Mouse (Mus musculus): Measurements from ENCODE around the gene Dnajc17. TPM values are rescaled to one million over a fixed set of nuclear protein-coding genes. Genes with fewer than 3 reads are reported as not detected.

Dnajc17 gene
- polyA plus RNA-seq, 1 experiment = 23.7 TPM

GRCm38 (mm10) chr2:119177384-119177939 is 31.1 kb downstream of the Dnajc17 start:
- TF ChIP-seq FLI1 (IDR thresholded peaks at IDR 0.05; ENCODE audit: low read length) (no peak), GATA1 (IDR thresholded peaks at IDR 0.05; ENCODE audit: borderline replicate concordance, low read length) (no peak)
- Histone ChIP-seq H3K4me1 (peaks cover 54% of the 10 kb centered on the region), H3K4me3 (replicated peaks) (no peak overlapping the region), H3K27me3 (replicated peaks) (peaks cover 6% of the 10 kb centered on the region), H3K36me3 (replicated peaks; ENCODE audit: low read length) (peaks cover 45% of the 10 kb centered on the region), H3K9me3 (no peaks in the 10 kb centered on the region)

- TF ChIP-seq FLI1 (IDR thresholded peaks at IDR 0.05; ENCODE audit: low read length) (no peak), GATA1 (IDR thresholded peaks at IDR 0.05; ENCODE audit: borderline replicate concordance, low read length) (no peak)
- H3K4me1 ChIP-seq = peaks cover 56% of the 10 kb centered on the region
Measured at GRCm38 (mm10) chr2:119176761-119177160, 31.8 kb downstream of the Dnajc17 start.

GRCm38 (mm10) chr2:119175614-119176013 is 33.0 kb downstream of the Dnajc17 start:
- Histone ChIP-seq H3K36me3 (replicated peaks; ENCODE audit: low read length) (peaks cover 45% of the 10 kb centered on the region), H3K4me3 (replicated peaks) (no peak overlapping the region), H3K27me3 (replicated peaks) (peaks cover 6% of the 10 kb centered on the region), H3K4me1 (peaks cover 62% of the 10 kb centered on the region), H3K9me3 (no peaks in the 10 kb centered on the region)
- TF ChIP-seq FLI1 (IDR thresholded peaks at IDR 0.05; ENCODE audit: low read length) = no peak
- TF ChIP-seq GATA1 (IDR thresholded peaks at IDR 0.05; ENCODE audit: borderline replicate concordance, low read length) = no peak

More at GRCm38 (mm10) chr2:119176761-119177160, 31.8 kb downstream of the Dnajc17 start:
- Histone ChIP-seq H3K9me3 (no peaks in the 10 kb centered on the region), H3K4me3 (replicated peaks) (no peak overlapping the region), H3K27me3 (replicated peaks) (peaks cover 6% of the 10 kb centered on the region), H3K36me3 (replicated peaks; ENCODE audit: low read length) (peaks cover 46% of the 10 kb centered on the region)

- TF ChIP-seq FLI1 (IDR thresholded peaks at IDR 0.05; ENCODE audit: low read length) = no peak
- TF ChIP-seq GATA1 (IDR thresholded peaks at IDR 0.05; ENCODE audit: borderline replicate concordance, low read length) = no peak
- Histone ChIP-seq H3K27me3 (replicated peaks) (peaks cover 6% of the 10 kb centered on the region), H3K9me3 (no peaks in the 10 kb centered on the region), H3K4me1 (peaks cover 69% of the 10 kb centered on the region), H3K4me3 (replicated peaks) (no peak overlapping the region), H3K36me3 (replicated peaks; ENCODE audit: low read length) (peaks cover 37% of the 10 kb centered on the region)
Measured at GRCm38 (mm10) chr2:119174866-119175265, 33.7 kb downstream of the Dnajc17 start.

- TF ChIP-seq FLI1 (IDR thresholded peaks at IDR 0.05; ENCODE audit: low read length) (no peak), GATA1 (IDR thresholded peaks at IDR 0.05; ENCODE audit: borderline replicate concordance, low read length) (no peak)
- peaks cover 6% of the 10 kb centered on the region for H3K27me3 ChIP-seq (replicated peaks)
Measured at GRCm38 (mm10) chr2:119173991-119174651, 34.5 kb downstream of the Dnajc17 start, which contains the start of gene Gm14137. Gene Gm14137, plus strand, starts transcription at chr2:119174509.

GRCm38 (mm10) chr2:119172862-119173576 is 35.6 kb downstream of the Dnajc17 start:
- H3K4me3 ChIP-seq (replicated peaks) = peak overlapping the region; percentile 78
- H3K36me3 ChIP-seq (replicated peaks; ENCODE audit: low read length) = peaks cover 22% of the 10 kb centered on the region
- H3K9me3 ChIP-seq = no peaks in the 10 kb centered on the region
- peaks cover 6% of the 10 kb centered on the region for H3K27me3 ChIP-seq (replicated peaks)
- TF ChIP-seq FLI1 (IDR thresholded peaks at IDR 0.05; ENCODE audit: low read length) = no peak
- TF ChIP-seq GATA1 (IDR thresholded peaks at IDR 0.05; ENCODE audit: borderline replicate concordance, low read length) = no peak
- peaks cover 81% of the 10 kb centered on the region for H3K4me1 ChIP-seq

More at GRCm38 (mm10) chr2:119173991-119174651, 34.5 kb downstream of the Dnajc17 start, which contains the start of gene Gm14137:
- Histone ChIP-seq H3K4me3 (replicated peaks) (no peak within 1 kb of the TSS), H3K9me3 (no peaks in the 10 kb centered on the region), H3K36me3 (replicated peaks; ENCODE audit: low read length) (peaks cover 30% of the 10 kb centered on the region), H3K4me1 (peaks cover 76% of the 10 kb centered on the region)

- H3K9me3 ChIP-seq = no peaks in the 10 kb centered on the region
- H3K27me3 ChIP-seq (replicated peaks) = peaks cover 10% of the 10 kb centered on the region
- peaks cover 18% of the 10 kb centered on the region for H3K36me3 ChIP-seq (replicated peaks; ENCODE audit: low read length)
- H3K4me3 ChIP-seq (replicated peaks) = peak overlapping the region; percentile 78
- H3K4me1 ChIP-seq = peaks cover 85% of the 10 kb centered on the region
- no peak for TF ChIP-seq GATA1 (IDR thresholded peaks at IDR 0.05; ENCODE audit: borderline replicate concordance, low read length)
- TF ChIP-seq FLI1 (IDR thresholded peaks at IDR 0.05; ENCODE audit: low read length) = no peak
Measured at GRCm38 (mm10) chr2:119172446-119172845, 36.1 kb downstream of the Dnajc17 start.

- Histone ChIP-seq H3K9me3 (no peaks in the 10 kb centered on the region), H3K36me3 (replicated peaks; ENCODE audit: low read length) (peaks cover 18% of the 10 kb centered on the region), H3K27me3 (replicated peaks) (peaks cover 19% of the 10 kb centered on the region), H3K4me3 (replicated peaks) (peak overlapping the region; percentile 65), H3K4me1 (peaks cover 85% of the 10 kb centered on the region)
- TF ChIP-seq FLI1 (IDR thresholded peaks at IDR 0.05; ENCODE audit: low read length) = no peak
- no peak for TF ChIP-seq GATA1 (IDR thresholded peaks at IDR 0.05; ENCODE audit: borderline replicate concordance, low read length)
Measured at GRCm38 (mm10) chr2:119171574-119171973, 37.0 kb downstream of the Dnajc17 start.

GRCm38 (mm10) chr2:119170282-119170681 is 38.3 kb downstream of the Dnajc17 start:
- TF ChIP-seq FLI1 (IDR thresholded peaks at IDR 0.05; ENCODE audit: low read length) = no peak
- TF ChIP-seq GATA1 (IDR thresholded peaks at IDR 0.05; ENCODE audit: borderline replicate concordance, low read length) = no peak
- peaks cover 27% of the 10 kb centered on the region for H3K27me3 ChIP-seq (replicated peaks)
- H3K9me3 ChIP-seq = peaks cover 8% of the 10 kb centered on the region
- peak overlapping the region; percentile 42 for H3K4me3 ChIP-seq (replicated peaks)
- H3K36me3 ChIP-seq (replicated peaks; ENCODE audit: low read length) = peaks cover 12% of the 10 kb centered on the region
- peaks cover 76% of the 10 kb centered on the region for H3K4me1 ChIP-seq

Measured in megakaryocyte, embryonic 14.5 days (primary cell).